Mouse (Mus musculus) left cerebral cortex, postnatal 36 days (tissue): Measurements from ENCODE around the gene Ptpn14. TPM values are rescaled to one million over a fixed set of nuclear protein-coding genes. Genes with fewer than 3 reads are reported as not detected.

Experiments
- DNase-seq, 2 experiments: peaks; one replicate each; pipeline ENCODE4 v3.0.0; 2021 to 2022; ENCODE audit warnings: low spot score in 2 of 2, mixed read lengths in 1 of 2
- intact Hi-C: fragments of 180-260 bp; cut with DNase I; formaldehyde crosslinking; loops from one replicate; pipeline ENCODE4 v1.15.1; 2025
- total RNA-seq, 2 experiments: library from RNA; stranded (reverse); gene quantifications; 2 replicates each; pipeline ENCODE4 v1.2.3; 2021

Gene Ptpn14
- total RNA-seq, 2 experiments from 2014 or later, result 8.0 to 16.9 TPM

DNA sequence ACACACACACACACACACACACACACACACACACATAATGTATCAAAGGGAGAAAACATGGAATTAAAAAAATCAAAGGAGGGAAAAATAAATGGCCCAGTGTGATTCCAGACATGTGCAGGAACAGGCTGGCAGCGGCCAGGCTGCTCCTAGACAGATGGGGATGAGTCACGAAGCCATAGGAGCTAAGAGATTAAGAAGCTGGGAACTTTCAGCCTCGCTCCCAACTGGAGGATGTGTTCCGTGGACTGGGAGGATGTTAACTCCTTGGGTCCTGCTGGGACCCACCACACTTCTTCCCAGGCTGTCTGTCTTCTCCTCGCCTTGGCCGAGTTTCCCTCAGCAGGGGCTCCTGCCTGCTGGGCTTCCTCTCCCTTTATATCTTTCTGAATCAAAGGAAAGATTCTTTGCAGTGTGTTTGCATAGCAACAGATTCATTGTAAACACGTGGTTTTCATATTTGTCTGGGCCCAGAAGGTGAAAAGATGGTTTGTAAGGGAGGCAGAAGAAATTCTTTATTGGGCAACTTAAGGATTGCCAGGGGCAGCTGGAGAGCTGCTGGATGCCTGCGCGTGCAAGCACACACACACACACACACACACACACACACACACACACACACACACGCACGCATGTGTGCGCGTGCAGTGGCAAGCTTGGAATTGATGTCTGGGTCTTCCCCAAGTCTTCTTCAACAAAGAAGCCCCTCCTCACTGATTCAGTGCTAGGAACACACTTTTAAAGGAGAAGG is 72.3 kb downstream of the Ptpn14 start:
- intact Hi-C loops, result no loop called here
- DNase-seq, result peak; percentile 41 to 48

DNA sequence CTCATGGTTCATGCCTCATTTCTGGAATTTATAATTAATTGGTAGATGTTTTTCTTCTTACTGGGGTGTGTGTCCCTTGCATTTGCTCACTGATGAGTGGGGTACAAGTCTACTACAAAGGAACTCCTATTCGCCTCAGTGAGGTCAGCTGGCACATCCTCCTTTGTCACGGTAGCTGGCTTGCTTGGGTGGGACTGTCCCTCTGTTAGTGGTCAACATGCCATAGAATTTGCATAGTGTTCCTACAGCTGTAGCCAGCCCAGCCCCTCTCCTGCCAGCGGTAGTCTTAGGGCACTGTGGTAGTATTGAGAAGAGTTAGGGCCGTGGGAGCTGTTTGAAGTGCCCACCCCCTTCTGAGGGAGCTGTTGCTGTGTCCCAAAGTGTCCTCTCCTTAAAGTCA is 73.2 kb downstream of the Ptpn14 start:
- DNase-seq, result no peak
- intact Hi-C loops, result no loop called here

DNA sequence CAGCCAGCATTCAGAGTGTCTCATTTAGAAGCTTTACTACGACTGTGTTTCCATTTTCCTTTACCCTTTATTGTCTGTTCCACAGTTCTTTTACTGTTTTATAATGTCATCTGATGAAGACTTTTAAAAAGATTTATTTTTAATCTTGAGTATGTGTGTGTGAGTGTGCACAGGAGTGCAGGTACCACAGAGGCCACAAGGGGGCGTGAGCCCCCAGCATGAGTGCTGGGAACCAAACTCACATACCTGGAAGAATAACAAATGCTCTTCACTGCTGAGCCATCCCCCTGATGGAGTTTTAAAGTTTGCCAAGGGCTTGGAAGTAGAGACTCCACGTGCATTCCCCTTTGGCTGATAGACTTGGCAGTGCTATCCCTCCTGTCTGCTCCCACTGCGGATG is 74.5 kb downstream of the Ptpn14 start:
- intact Hi-C loops, result no loop called here
- no peak for DNase-seq

DNA sequence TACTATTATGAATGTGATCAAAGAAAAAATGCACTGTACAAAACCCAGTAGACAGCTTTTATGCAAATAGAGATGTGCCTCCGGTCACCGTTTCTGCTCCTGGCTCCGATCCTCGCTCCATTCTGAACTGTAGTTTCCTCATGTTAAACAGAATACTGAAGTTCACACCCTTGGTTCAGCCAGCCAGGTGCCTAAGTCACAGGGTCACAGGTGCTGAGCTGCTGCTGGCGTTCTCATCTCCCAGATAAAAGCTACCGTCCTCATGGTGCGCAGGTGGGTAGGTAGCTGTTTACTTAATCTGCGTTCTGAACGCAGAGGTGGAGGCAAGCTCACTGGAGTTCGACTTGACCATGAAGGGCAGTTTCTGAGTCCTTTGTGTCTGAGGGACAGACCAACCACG is 75.7 kb downstream of the Ptpn14 start:
- no peak for DNase-seq
- intact Hi-C loops, result no loop called here

DNA sequence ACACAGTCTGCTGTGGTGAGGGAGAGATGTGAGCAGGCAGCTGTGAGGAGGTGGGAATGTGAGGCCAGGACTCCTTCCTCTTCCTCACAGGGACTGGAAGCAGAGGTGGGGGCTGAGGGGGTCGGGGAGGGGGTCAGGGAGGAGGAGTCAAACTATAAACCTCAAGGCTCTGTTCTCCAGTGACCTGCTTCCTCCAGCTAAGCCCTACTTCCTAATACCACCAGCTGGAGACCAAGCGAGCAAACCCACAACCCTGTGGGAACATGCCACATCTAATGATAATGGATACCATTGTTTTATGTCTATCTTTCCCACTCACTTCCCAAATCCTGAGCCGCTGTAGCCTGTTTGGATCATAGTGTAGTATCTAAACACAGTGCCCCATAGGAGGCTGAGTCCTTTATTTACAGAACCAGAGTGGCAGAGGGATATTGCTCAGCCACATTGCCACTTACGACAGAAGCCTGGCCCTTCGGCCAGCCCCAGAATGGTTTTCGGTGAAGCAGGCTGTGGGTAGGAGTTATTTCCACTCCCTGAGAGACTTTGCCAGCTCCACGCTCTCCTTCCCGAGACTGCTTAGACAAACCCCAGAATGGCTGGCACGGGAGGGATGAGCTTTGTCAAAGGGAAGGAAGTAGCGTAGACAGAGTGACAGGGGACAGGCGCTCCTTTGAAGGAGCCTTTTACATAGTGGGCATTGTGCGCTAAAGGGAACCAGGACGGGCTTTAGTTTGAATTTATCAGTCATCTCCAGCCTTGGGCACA is 78.6 kb downstream of the Ptpn14 start:
- intact Hi-C loops, result no loop called here
- peak in 1 of 2 experiments; percentile 25 for DNase-seq

DNA sequence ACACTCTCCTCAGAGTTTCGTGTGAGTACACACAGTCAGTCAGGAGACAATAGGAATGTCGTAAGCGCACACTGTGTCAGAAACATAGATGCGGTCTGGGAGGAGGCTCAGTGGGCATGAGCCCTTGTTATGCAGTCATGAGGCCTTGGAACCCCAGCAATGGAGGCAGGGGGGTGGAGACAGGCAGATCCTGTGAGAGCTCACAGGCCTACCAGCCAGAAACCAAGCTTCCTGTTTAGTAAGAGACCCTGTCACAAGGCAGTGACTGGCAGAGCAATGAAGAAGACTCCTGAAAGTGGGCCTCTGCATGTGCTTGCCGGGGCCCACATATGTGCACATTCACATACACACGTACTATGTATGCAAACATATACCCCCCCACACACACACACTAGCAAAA is 79.9 kb downstream of the Ptpn14 start:
- intact Hi-C loops, result no loop called here
- DNase-seq, result no peak

DNA sequence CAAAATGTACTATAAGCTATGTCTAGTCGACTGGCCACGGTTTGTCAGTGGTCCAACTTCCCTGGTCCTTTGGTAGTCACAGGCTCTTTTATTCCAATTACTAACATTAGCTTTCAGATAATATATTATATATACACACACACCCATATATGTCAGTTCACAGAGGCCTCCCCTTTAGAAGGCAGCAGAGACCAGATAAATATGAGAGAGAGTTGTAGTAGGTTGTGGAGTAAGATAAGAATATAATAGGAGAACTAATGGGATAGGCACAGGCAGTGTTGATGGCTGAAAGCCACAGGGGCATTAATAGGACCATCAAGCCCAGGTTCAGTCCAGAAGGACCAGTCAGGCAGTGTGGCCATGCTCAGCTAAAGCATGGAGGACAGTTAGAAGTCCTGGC is 80.4 kb downstream of the Ptpn14 start:
- intact Hi-C loops, result no loop called here
- DNase-seq, result no peak

DNA sequence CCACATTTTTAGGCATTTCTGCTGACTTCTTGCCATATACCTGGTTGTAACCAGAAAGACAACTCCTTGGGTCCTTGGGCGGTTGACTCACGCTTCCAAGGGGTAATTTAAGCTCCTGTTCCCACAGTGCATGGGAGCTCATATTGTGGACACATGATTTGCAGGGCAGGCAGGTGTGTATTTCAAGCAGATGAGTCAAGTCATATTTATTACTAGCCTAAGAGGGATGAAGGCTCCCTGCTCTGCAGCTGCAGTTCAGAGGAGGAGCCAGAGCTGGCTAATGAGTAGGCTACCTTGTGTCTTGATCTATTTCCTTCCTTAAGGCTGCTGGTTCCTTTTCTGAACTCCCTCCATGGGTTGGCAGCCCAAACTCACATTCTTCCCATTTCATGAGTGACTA is 83.7 kb downstream of the Ptpn14 start:
- DNase-seq, result no peak
- intact Hi-C loops, result no loop called here

DNA sequence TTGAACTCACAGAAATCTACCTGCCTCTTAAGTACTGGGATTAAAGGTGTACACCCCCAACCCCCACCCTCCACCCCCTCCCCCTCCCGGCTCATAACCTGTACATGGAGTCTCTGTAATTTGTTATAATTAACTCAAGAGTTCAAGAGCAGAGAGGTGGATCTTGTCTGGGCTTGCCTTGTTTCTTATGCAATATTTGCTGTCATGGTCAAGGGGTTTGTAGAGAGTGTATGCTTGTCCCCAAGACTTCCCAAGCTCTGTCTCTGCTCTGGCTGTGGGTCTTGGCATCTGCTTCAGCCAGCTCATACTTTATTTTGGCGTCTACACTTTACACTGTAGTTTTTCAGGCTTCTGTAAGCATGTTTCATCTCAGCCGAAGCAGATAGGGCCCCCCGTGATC is 86.3 kb downstream of the Ptpn14 start:
- no peak for DNase-seq
- intact Hi-C loops, result no loop called here

DNA sequence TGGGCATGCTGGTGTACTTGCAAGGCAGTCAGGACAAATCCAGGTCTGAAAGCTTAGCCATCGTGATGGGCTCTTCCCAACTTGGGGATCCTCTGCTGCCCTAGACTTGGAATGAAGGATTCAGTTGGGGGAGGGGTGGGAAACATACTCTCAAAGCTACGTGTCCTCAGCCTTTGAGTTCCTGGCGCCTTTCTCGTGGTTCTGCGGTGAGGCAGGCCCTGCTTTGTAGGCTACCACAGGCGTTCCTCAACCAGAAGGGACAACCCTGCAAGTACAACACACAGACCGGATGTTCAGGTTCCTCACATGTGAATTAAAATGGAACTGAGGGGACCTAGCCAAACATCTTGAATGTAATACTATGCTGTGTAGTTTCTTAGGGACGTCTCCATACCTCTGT is 89.0 kb downstream of the Ptpn14 start:
- intact Hi-C loops, result no loop called here
- no peak for DNase-seq

DNA sequence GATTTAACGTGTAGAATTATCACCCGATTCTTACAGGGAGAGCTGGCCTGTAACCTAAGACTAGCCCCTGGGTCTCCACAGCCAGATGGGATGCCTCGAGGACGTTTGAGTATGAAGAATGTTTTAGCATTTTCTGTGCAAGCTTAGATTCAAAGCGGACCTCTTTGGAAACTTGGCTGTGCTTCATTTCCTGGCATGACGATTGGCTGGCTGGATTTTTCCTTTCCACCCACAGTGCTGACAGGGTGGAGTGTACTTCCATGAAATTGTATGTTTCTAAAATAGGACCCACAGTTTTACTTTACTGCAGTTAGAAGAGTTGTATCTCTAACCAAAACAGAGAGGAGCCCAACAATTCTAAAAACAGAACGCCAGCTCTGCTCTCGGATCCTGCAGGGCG is 89.7 kb downstream of the Ptpn14 start:
- intact Hi-C loops, result no loop called here
- peak; percentile 65 to 71 for DNase-seq

DNA sequence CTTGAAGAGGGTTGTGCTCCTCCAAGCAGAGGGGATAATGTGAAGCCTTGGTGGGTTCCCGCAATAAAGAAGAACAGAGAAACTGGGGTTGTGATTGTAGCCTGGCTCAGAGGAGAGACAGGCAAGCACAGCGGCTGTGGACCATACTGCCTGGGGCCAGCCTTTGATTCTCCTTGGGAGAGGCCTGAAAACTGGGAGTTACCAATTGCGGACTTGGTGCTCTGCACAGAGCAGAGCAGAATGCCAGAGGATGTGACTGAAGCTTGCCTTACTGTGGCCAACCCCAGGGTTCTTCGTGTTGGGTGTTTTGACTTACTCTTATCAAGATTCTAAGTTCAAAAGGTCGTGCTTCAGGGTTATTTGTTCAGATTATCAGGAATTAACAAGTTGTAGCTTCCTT is 92.0 kb downstream of the Ptpn14 start:
- DNase-seq, result no peak
- intact Hi-C loops, result no loop called here

DNA sequence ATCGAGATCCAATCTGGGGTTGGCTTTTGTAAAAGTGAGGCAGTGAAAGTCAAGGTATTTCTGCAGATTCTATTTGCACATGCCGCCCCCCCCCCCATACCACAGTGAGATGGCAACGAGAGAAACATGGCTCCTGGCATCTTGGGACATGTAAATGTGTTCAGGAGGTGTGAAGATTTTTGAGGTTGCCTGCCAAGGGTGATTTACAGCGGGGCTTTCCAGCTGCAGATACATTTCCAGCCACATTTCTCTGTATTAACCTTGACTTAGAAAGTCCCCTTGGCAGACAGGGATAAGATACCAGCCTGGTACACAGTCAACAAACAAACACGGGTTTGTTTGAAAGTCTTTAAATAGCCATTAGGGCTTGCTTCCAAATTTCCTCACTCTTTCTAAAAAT is 96.4 kb downstream of the Ptpn14 start:
- no peak for DNase-seq
- intact Hi-C loops, result no loop called here

DNA sequence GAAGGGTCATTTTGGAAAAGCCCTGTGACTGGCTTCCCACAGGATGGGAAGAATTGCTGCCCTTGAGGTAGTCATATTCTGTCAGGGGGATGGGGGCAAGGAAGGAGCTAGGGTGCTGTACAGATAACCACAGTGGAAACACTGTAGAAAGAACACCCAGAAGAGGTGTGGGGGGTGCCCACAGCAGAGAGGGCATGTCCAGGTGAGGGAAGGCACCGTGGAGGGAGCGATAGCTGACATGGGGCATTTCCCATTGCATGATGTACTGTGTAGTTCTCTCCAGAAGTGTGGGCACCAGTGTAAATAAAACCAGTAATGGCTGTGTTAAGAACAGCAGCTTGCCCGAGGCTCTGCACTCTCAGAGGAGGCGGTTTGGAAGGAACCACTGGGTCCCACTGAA is 102.3 kb downstream of the Ptpn14 start:
- intact Hi-C loops, result no loop called here

DNA sequence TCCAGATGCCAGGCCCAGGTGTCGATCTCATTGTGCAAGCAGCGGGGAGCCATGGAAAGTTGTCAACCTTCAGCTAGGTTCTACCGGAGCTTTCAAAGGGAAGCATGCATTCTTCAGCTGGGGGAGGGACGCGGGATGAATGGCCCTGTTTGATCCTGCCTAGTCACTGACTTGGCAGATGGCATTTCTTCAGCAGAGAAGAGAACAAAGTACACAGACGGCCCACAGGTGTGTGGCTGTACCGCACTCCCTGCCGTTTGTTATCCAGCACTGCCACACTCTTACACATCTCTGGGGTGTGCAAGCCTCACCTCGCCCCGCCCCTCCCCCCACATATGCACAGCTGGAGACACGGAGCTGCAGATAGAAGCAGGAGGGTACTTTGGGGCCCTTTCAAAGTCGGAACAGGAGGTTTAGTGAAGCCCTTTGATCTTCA is 102.7 kb downstream of the Ptpn14 start:
- intact Hi-C loops, result no loop called here
- no peak for DNase-seq

More for the DNA sequence above, 102.3 kb downstream of the Ptpn14 start:
- no peak for DNase-seq

DNA sequence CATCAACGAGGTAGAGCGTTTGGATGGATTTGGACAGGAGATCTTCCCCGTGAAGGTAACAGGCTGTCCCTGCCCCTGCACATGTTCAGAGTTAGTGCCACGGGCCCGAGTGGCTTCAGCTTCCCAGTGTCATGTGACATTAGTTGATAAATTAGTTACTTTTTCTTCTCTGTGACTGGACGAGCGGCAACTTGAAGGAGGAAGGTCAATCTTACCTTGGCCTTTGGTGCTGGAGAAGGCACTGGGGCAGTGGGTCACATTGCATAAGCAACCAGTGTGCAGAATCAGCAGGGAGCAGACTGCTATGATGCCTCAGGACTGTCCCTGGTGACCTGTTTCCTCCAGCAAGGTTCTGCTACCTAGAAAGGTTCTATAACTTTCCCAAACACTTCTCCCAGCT is 105.3 kb downstream of the Ptpn14 start:
- no peak for DNase-seq
- intact Hi-C loops, result no loop called here

DNA sequence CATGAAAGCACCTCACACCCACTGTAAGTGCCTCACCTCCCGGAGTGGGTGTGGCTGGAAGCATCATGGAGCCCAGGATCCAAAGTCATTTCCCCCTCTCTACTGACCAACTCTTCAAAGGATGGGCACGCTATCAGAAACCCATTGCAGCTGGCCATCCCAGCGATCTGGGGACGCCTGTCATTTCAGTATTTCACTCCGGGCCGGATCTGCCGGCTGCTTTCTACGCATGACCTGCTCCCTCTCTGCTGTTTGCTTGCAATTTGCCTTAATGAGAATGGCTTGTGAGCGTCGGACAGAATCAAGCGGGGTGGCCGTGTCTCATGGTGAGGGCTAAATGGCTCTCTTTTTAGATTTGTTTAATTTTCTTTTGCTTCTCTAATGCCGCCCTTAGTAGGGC is 106.1 kb downstream of the Ptpn14 start:
- peak in 1 of 2 experiments; percentile 17 for DNase-seq
- intact Hi-C loops, result no loop called here

DNA sequence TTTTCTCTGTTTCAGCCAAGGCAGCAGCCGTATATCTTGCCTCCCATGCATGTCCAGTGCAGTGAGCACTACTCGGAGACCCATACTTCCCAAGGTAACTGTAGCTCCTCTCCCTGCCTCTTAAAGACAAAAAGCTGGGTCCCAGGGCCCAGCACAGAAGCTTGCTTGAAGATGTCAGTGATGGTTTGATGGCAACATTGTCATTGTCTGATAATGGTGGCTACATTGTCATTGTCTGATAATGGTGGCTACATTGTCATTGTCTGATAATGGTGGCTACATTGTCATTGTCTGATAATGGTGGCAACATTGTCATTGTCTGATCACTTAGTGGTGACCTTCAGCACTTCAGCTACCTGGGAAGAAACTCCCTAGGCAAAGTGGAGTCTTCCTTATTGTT is 118.3 kb downstream of the Ptpn14 start:
- no peak for DNase-seq
- intact Hi-C loops, result no loop called here

DNA sequence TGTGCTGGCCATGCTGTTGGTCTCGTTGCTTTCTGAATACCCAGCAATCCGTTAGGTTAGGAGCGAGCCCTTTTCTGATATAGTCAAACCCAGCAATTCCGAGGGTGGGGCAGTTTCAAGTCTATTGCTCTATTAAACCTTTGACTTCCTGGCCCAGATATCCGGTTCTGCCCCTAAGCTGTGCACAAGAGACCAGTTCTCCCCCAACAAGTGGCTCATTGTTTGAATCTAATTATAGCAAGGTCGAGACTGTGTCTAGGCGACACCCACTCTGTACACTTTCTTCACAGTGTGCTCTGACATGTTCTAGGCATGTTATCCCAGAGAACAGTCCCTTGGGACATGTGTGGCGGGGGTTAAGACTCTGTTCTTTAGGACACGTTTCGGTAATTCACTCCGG is 121.5 kb downstream of the Ptpn14 start:
- DNase-seq, result no peak
- intact Hi-C loops, result no loop called here

DNA sequence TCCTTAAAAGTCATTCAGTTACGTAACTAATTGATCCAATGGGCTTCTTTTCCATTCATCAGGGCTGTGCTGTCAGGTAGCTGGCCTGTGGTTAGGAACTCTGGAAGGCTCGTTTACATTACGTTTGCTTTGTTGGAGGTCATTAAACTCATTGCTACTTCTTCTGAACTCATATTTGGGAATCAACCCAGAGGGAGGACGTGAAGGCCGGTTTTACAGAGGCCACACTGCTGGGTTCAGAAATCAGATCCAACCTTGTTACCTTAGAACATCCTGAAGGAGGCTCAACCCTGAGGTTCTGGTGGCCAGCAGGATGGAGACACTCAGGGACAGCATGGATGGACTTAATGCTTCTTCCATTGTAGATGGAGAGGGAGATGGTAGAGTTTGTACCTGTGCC is 124.0 kb downstream of the Ptpn14 start:
- DNase-seq, result no peak
- intact Hi-C loops, result no loop called here

DNA sequence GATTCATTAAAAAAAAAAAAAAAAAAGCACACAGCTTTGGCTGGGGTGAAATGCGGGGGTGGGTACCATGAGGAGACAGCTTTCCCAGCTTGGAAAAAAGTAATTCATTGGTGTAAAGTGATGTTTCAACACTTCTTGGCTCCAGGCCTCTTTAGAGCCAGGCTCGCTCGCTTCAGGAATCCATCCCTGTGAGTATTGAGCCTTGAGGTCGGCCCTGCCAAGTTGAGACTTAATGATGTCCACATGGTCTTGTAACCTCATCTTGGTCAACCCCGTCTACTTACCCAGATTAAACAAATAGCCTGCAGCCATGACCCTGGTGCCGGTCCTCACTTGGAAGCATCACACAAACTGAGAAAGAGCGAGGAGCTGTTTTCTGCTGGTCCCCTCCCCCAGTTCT is 124.4 kb downstream of the Ptpn14 start:
- DNase-seq, result no peak
- intact Hi-C loops, result no loop called here
